Mouse (Mus musculus) limb, embryonic 13.5 days (tissue): ENCODE measurements around the gene Carnmt1. TPM values are rescaled to one million over a fixed set of nuclear protein-coding genes. Genes with fewer than 3 reads are reported as not detected.

ENCODE experiments used
- ATAC-seq: fragments of 200-750 bp; cut with Nextera tagmentation; 2 replicates; pipeline ENCODE4 v1.8.0; 2017; ENCODE audit warnings: low read depth, moderate number of reproducible peaks, moderate TSS enrichment; ENCODE audit not compliant: low FRiP score
- H3K27ac ChIP-seq: fragments of 300-500 bp; sonication (generic); 2 replicates; pipeline ENCODE4 v1.5.1; 2015; ENCODE audit warnings: inconsistent platforms, mild to moderate bottlenecking, moderate library complexity
- H3K27me3 ChIP-seq: fragments of 300-500 bp; sonication (generic); 2 replicates; pipeline ENCODE4 v1.6.1; 2015; ENCODE audit warnings: mild to moderate bottlenecking, inconsistent platforms
- H3K36me3 ChIP-seq: fragments of 300-500 bp; sonication (generic); 2 replicates; pipeline ENCODE4 v1.6.1; 2015; ENCODE audit warnings: inconsistent platforms, mild to moderate bottlenecking, moderate library complexity
- H3K4me1 ChIP-seq: fragments of 300-500 bp; sonication (generic); 2 replicates; pipeline ENCODE4 v1.6.1; 2015; ENCODE audit warnings: inconsistent platforms
- H3K4me2 ChIP-seq: fragments of 300-500 bp; sonication (generic); replicated peaks from 2 replicates; pipeline ENCODE4 v1.6.1; 2015; ENCODE audit warnings: inconsistent platforms, mild to moderate bottlenecking, moderate library complexity
- H3K4me3 ChIP-seq: fragments of 300-500 bp; sonication (generic); 2 replicates; pipeline ENCODE4 v1.5.1; 2015; ENCODE audit warnings: moderate library complexity, mild to moderate bottlenecking, inconsistent platforms
- H3K9ac ChIP-seq: fragments of 300-500 bp; sonication (generic); 2 replicates; pipeline ENCODE4 v1.6.1; 2015; ENCODE audit warnings: mild to moderate bottlenecking, inconsistent platforms
- H3K9me3 ChIP-seq: fragments of 300-500 bp; sonication (generic); 2 replicates; pipeline ENCODE4 v1.6.1; 2016; ENCODE audit warnings: inconsistent platforms
- WGBS: fragments of 180-500 bp; shearing (Covaris S2); methylation state at CpG from one replicate; pipeline ENCODE4 v1.1.7; 2015; 5-methylcytosine and 5-hydroxymethylcytosine counted together
- polyA plus RNA-seq: library from polyadenylated mRNA; unstranded; fragments of >200 nt; fragmentation: Nextera tagmentation; extraction: Ambion mirVana; gene quantifications from 2 replicates; pipeline ENCODE4 v1.2.1, GENCODE M21; 2015

Carnmt1 gene
- polyA plus RNA-seq, 1 experiment from 2014 or later, result 30.0 TPM

- no peaks in the 10 kb centered on the region for H3K27me3 ChIP-seq
- no peaks in the 10 kb centered on the region for H3K36me3 ChIP-seq
- no peak for ATAC-seq
- H3K4me2 ChIP-seq, result no peak overlapping the region
- no peak overlapping the region for H3K9ac ChIP-seq
- H3K9me3 ChIP-seq, result no peaks in the 10 kb centered on the region
- H3K27ac ChIP-seq, result no peak overlapping the region
- H3K4me3 ChIP-seq, result no peak overlapping the region
- H3K4me1 ChIP-seq, result 0 out of 2 replicates have a peak, but pooled peaks cover 10% of the 10 kb centered on the region
- 66% methylated on average over 7 of the region's 7 CpGs for WGBS
Observed at GRCm38 (mm10) chr19:18730255-18730654, 59.7 kb downstream of the Carnmt1 start.

DNA sequence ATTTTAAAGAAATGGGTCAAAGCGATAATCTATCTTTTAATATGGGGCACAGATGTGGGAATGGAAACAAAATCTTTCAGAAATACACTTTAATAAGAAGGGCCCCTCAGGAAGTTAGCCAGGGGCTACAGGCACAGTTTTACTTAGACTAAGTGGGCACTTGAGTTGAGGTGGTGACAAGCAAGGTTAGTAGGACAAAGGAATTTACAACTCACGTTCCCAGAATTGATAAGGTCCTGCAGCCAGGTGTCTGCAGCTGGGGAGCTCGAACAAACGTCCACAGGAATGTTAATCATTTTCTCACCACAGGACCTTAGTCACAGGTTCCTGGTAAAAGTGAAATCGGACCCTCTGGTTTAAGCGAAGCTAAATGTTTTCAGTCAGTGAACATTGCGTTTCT lies 60.5 kb downstream of the Carnmt1 start:
- H3K4me3 ChIP-seq, result no peak overlapping the region

DNA sequence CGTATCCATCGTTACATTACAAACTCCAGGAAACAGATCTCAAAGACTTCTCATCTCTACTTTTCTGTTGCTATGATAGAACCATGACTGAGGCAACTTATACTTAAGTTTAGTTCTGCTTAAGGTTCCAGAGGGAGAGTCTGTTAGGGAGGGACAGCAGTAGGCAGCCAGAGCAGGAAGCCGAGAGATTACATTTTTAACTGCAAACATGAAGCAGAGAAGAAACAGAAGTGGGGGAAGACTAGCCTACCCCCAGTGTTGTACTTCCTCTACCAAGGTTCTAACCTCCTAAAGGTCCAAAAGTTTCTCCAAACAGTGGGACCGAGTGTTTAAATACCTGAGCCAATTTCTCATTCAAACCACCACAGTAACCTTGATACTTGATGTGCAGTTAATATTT lies 65.3 kb downstream of the Carnmt1 start:
- no peaks in the 10 kb centered on the region for H3K9me3 ChIP-seq
- no peak overlapping the region for H3K4me2 ChIP-seq
- no peak overlapping the region for H3K27ac ChIP-seq
- 0 out of 2 replicates have a peak, but pooled peaks cover 7% of the 10 kb centered on the region for H3K4me1 ChIP-seq
- 95% methylated on average over 4 of the region's 4 CpGs for WGBS
- H3K36me3 ChIP-seq, result no peaks in the 10 kb centered on the region
- no peak overlapping the region for H3K4me3 ChIP-seq
- no peak for ATAC-seq
- H3K27me3 ChIP-seq, result no peaks in the 10 kb centered on the region
- no peak overlapping the region for H3K9ac ChIP-seq

More for the DNA sequence above, 60.5 kb downstream of the Carnmt1 start:
- 16% methylated on average over 7 of the region's 7 CpGs for WGBS
- no peaks in the 10 kb centered on the region for H3K27me3 ChIP-seq
- H3K9me3 ChIP-seq, result no peaks in the 10 kb centered on the region
- H3K36me3 ChIP-seq, result no peaks in the 10 kb centered on the region
- H3K4me2 ChIP-seq, result no peak overlapping the region
- H3K9ac ChIP-seq, result no peak overlapping the region
- H3K27ac ChIP-seq, result no peak overlapping the region
- ATAC-seq, result no peak
- H3K4me1 ChIP-seq, result 0 out of 2 replicates have a peak, but pooled peaks cover 10% of the 10 kb centered on the region

- no peak overlapping the region for H3K27ac ChIP-seq
- no peak overlapping the region for H3K4me2 ChIP-seq
- no peak overlapping the region for H3K9ac ChIP-seq
- no peaks in the 10 kb centered on the region for H3K27me3 ChIP-seq
- H3K36me3 ChIP-seq, result no peaks in the 10 kb centered on the region
- H3K4me1 ChIP-seq, result no peaks in the 10 kb centered on the region
- no peak overlapping the region for H3K4me3 ChIP-seq
- H3K9me3 ChIP-seq, result no peaks in the 10 kb centered on the region
- no peak for ATAC-seq
- WGBS, result 83% methylated on average over 7 of the region's 7 CpGs
Observed at GRCm38 (mm10) chr19:18739146-18739545, 68.6 kb downstream of the Carnmt1 start.

- H3K36me3 ChIP-seq, result no peaks in the 10 kb centered on the region
- H3K9me3 ChIP-seq, result no peaks in the 10 kb centered on the region
- no peak for ATAC-seq
- no peak overlapping the region for H3K27ac ChIP-seq
- H3K4me1 ChIP-seq, result no peaks in the 10 kb centered on the region
- H3K27me3 ChIP-seq, result peaks cover under 1% of the 10 kb centered on the region; the same call in 1 of the 2 replicates
- H3K9ac ChIP-seq, result no peak overlapping the region
- no peak overlapping the region for H3K4me2 ChIP-seq
- H3K4me3 ChIP-seq, result no peak overlapping the region
- 67% methylated on average over 5 of the region's 5 CpGs for WGBS
Observed at GRCm38 (mm10) chr19:18743946-18744345, 73.4 kb downstream of the Carnmt1 start.

GRCm38 (mm10) chr19:18746576-18747340 lies 76.2 kb downstream of the Carnmt1 start:
- no peak overlapping the region for H3K9ac ChIP-seq
- 88% methylated on average over 5 of the region's 5 CpGs for WGBS
- no peak for ATAC-seq

DNA sequence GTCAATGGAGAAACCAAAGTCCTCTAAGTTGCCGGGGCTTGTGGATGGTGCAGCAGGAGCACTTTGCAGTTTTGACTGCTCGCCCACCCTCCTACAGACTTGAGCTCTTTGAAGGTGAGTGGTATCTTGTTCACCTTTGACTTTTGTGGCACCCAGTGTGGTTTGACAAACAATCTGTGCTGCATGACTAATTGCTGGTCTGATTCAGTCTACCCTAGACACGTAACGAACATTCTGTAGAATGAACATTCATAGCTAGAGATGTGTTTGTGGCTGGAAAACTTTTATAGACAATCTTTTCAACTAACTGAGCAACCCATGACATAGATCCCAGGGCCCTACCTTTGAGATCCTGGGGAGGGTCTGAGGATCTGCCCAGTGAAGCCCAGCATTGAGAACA lies 76.8 kb downstream of the Carnmt1 start:
- Histone ChIP-seq H3K27ac (no peak overlapping the region), H3K4me1 (peaks cover 12% of the 10 kb centered on the region), H3K36me3 (no peaks in the 10 kb centered on the region), H3K9ac (no peak overlapping the region), H3K4me3 (no peak overlapping the region), H3K9me3 (no peaks in the 10 kb centered on the region), H3K27me3 (peaks cover 18% of the 10 kb centered on the region), H3K4me2 (no peak overlapping the region)
- 91% methylated on average over 4 of the region's 4 CpGs for WGBS
- no peak for ATAC-seq

More at GRCm38 (mm10) chr19:18746576-18747340, 76.2 kb downstream of the Carnmt1 start:
- Histone ChIP-seq H3K27ac (no peak overlapping the region), H3K4me3 (no peak overlapping the region), H3K4me1 (peaks cover 12% of the 10 kb centered on the region), H3K36me3 (no peaks in the 10 kb centered on the region), H3K27me3 (peaks cover 18% of the 10 kb centered on the region), H3K9me3 (no peaks in the 10 kb centered on the region), H3K4me2 (no peak overlapping the region)

GRCm38 (mm10) chr19:18749598-18750339 lies 79.2 kb downstream of the Carnmt1 start, which contains the start of gene Trpm6:
Gene Trpm6 (plus strand): TSS chr19:18749983.
- peak; percentile 48 for ATAC-seq
- H3K4me1 ChIP-seq, result peaks cover 12% of the 10 kb centered on the region
- no peak within 1 kb of the TSS for H3K27ac ChIP-seq
- H3K27me3 ChIP-seq, result peaks cover 18% of the 10 kb centered on the region
- 5% methylated on average over 41 of the region's 41 CpGs for whole genome bisulfite sequencing
- H3K4me3 ChIP-seq, result peak within 1 kb of the TSS; percentile 48
- H3K9me3 ChIP-seq, result no peaks in the 10 kb centered on the region
- peak within 1 kb of the TSS; percentile 87 for H3K4me2 ChIP-seq
- peak within 1 kb of the TSS; percentile 65 for H3K9ac ChIP-seq
- H3K36me3 ChIP-seq, result no peaks in the 10 kb centered on the region

Other genes with a start within 250 kb of the Carnmt1 start
- 60.8 and 65.3 TPM in 2 replicates for gene Ostf1, start 38.9 kb upstream of the Carnmt1 start, polyA plus RNA-seq
- gene Nmrk1, start 38.8 kb upstream of the Carnmt1 start, polyA plus RNA-seq, result 17.7 and 24.6 TPM in 2 replicates
- gene D030056L22Rik, start 42.4 kb downstream of the Carnmt1 start, polyA plus RNA-seq, result 24.5 and 26.5 TPM in 2 replicates
- gene Trpm6, start 79.2 kb downstream of the Carnmt1 start, polyA plus RNA-seq, result 0.38 and 0.39 TPM in 2 replicates